Mouse (Mus musculus) adrenal gland, adult 8-10 months (tissue): ENCODE results near the gene Mrgprb5. TPM values are rescaled to one million over a fixed set of nuclear protein-coding genes. Genes with fewer than 3 reads are reported as not detected.
"Not testable (repeated sequence)": the region's sequence is repeated elsewhere in the genome, so short reads cannot be mapped to it uniquely, and the experiment has no call there.

Source experiments
- DNase-seq: peaks from one replicate; pipeline ENCODE4 v3.0.0; 2022
- total RNA-seq, 4 experiments: library from RNA; stranded (reverse); gene quantifications; 2 replicates each; pipeline ENCODE4 v1.2.4; 2022

The Mrgprb5 gene
- total RNA-seq, result not detected

DNA sequence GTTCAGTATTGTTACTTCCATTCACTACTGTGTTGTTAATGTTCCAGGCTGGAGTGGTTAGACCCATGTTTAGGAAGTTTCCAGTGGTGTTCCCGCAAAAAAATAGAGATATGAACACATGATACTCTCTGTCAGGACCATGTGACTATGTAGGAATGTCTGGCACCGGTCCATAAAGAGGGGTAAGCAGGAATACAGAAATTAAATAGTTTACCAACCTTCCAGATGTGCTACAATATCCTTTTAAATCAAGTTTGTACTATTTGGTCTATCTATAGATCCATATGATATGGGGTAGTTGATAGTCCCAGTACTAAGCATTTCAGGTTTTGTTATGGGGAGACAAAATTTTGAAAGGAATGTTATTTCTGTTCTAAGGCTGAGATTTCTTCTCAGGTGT lies at the start of gene Mrgprb5:
TSS of gene Mrgprb5 (minus strand) at position 101 of the 400 bp plus-strand sequence.
- no peak for DNase-seq

DNA sequence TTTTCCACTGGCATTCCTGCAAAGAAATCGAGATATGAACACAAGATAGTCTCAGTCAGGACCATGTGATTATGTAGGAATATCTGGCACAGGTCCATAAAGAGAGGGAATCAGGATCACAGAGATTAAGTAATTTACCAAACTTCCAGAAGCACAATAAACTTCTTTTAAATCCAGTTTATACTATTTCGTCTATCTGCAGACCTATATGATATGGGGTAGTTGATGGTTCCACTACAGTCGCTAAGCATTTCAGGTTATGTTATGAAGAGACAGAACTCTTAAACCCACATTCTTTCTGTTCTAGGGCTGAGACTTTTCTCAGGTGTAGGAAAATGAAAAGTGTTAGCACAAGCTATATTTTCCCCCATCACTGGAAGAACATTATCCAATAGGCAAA lies 30.4 kb upstream of the Mrgprb5 start, which contains the start of gene Mrgprb4:
TSS of gene Mrgprb4 (minus strand) at position 101 of the 400 bp plus-strand sequence.
- no peak for DNase-seq

DNA sequence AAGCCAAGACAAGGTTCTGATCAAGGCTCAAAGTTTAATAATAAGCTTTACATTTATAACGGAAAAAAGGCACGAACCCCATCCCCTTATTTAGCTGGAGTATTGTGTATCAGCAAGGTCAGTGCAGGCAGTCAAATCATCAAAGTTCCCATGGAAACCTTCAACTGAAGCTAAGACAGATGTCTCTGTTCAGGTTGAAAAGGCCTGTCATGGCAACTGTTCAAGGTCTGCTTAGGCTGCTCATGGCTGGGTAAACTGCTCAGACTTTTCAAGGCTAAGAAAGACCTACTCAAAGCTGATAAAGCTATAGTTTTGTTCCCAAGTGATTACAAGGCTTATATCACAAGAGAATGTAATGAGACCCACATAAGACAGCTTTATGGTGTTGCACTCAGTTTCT lies 1.3 kb downstream of the Mrgprb5 start:
- DNase-seq, result peak; percentile 31

DNA sequence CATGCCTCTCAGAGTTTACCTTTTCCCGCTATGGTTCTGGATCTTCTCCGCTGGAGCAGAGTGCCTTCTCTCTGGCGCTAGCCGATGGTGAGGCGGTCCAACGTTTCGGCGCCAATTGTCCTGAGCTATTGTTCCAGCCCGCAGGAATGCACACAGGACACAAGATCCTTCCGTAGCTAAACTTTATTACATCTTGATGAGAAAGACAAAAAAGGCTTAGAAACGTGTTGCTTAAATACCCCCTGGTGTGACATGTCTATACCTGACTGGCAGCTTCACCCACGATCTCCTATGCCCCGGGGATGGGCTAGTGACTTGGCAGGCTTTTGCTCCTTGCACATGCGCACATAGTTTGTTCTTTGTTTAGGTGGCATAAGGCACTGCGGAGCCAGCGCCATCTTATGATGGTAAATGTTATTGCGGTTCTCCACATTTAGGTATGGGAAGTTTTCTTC lies 30.5 kb downstream of the Mrgprb5 start:
- peak; percentile 21 for DNase-seq

DNA sequence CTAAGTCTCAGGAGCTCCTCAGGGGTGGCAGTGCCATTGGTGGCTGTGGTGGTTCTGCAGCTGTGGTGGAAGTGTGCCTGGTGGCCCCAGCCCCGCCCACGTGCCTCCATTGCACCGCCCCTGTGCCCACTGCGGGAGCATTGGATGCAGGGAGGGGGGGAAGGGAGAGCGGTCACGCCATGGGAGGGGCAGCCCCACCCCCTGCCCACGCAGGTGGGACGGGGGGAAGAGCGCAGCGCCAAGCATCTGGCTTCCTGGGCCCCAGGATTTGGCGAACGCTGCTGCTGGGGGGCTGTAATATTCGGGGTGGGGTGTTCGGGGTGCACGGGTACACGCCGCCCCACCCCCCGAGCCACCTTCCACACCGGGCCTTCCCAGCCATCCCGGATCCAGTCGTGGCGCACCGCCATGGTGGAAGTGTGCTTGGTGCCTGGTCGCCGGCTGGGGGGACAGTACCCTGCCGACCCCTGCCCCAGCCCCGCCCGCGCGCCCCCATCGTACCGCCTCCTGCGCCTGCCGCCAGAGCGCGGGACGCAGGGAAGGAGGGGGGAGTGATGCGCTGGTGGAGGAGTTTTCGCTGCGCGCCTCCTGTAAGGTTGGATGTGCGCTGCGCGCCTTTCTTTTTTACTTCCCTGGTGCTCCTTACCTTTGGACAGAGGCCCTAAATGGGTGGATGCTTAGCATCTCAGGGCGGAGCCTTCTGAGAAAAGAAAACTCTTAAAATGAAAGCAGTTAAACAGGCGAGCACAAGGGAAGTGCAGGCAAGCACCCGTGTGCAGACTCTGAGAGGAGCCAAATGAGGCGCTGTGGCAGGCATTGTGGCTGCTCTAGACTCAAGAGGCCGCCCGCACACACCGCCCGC lies 31.4 kb downstream of the Mrgprb5 start:
- DNase-seq, result peak; percentile 8

DNA sequence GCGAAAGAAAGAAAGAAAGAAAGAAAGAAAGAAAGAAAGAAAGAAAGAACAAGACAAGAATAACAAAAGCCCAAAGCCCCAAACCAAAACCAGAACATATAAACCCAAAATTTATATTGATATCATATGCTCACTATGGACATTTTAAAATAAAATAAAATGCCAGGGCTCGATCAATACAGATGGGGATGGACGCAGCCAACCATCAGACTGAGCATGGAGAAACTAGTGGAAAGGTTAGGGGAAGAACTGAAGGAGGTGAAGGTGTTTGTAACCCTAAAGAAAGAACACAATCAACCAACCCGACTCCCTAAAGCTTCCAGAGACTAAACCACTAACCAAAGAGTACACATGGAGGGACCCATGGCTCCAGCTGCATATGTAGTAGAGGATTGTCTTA lies 36.1 kb downstream of the Mrgprb5 start:
- no peak for DNase-seq

DNA sequence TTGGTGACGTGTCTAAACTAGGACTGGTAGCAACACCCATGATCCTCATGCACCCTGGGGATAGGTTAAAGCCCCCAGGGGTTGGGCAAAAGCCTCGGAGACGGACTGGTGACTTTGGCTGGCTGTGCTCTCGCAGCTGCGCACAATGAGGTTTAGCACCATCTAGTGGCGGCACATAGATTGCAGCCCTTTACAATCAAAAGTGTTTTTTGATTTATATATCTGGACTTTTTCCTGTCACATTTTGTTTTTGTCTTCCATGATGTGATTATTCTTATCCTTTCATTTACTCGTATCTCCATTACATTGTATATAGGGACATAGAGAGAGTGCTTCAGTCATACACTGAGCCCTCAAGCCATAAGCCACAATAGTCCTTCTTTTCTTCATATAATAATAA lies 36.6 kb downstream of the Mrgprb5 start:
- DNase-seq, result not testable (repeated sequence)

DNA sequence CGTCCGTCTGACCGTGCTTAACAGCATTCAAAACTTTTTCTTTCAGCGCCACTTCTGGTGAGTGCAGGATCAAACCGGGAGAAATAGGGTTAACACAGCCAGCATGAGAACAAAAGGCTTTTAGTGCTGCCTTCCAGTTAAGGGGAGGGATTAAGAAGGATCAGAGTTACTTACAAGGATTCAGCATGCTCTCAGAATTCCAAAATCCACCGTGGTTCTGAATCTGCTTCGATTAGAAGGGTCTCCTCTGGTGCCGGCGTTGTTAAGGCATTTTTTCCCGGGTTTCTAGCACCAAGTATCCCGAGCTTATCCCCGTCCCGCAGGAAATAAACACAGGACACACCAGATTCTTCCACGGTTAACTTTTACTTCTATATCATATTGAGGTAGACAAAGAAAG lies 37.0 kb downstream of the Mrgprb5 start:
- DNase-seq, result not testable (repeated sequence)

DNA sequence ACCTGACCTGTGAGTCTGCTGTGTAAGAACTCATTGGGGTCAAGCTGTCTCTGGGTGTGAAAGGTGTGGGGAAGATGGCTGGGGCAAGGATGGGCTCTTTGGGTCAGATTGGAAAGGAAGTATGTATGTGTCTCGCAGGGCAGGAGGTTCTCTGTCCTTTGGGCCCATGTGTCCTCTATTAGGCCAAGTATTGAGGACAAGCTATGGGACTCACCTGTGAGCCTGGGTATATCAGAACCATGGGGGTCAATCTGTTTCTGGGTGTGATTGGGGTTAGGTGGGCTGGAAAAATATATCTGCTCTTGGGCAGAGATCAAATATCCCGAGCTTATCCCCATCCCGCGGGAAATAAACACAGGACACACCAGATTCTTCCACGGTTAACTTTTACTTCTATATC lies 45.0 kb downstream of the Mrgprb5 start:
- no peak for DNase-seq

Other genes with a start within 250 kb of the Mrgprb5 start
- gene Mrgpra4, start 186.9 kb downstream of the Mrgprb5 start, total RNA-seq, result not detected
- gene Mrgprx1, start 141.4 kb downstream of the Mrgprb5 start, total RNA-seq, result not detected
- not detected for gene Mrgprb4, start 30.3 kb upstream of the Mrgprb5 start, total RNA-seq
- gene Mrgprb8, start 219.5 kb upstream of the Mrgprb5 start, total RNA-seq, result not detected